Mouse (Mus musculus): ENCODE results near the gene Cars2. TPM values are rescaled to one million over a fixed set of nuclear protein-coding genes. Genes with fewer than 3 reads are reported as not detected.
"Not testable (repeated sequence)": the region's sequence is repeated elsewhere in the genome, so short reads cannot be mapped to it uniquely, and the experiment has no call there.

Cars2 gene
- polyA plus RNA-seq, 1 experiment from 2014 or later: 23.8 TPM

DNA sequence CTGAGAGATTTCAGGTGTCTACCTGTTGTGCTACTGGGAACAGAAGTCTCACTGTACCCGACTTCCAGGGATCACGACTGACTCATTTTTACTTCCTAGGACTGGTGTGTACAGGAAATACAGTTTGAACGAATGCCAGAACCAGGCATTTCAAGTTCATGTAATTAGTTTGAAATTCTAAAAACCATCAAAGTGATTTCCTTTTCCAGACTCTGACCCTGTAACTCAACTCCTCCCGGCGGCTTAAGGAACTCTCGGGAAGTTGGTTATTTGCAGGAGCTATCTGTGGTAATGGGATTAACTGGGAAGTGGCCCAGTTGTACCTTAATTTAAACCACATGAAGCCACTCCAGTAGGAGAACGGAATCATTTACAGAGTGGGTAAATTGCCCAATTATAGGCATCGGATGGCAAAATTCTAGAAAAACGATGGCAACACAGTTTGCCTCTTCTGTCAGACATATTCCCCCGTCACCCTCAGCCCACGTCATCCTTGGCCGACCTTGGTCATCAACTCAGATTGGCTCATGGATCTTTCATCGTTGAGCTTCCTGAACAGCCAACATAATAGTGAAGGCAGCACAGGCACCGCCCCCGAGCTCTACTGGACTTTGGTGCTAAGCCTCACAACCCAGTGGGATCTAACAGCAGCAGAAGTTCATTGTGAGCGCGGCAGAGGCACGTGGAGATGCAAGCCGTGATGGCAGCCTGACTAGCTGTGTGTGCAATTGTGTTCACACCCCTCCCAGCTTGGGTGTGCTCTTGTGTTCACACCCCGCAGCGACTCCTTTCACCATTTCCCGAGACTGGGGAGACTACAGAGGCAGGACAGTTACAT, 18.9 kb upstream of the Cars2 start:
- Histone ChIP-seq H3K4me3 (no peak overlapping the region), H3K9me3 (no peaks in the 10 kb centered on the region), H3K36me3 (peaks cover 42% of the 10 kb centered on the region), H3K4me1 (replicated peaks) (no peaks in the 10 kb centered on the region), H3K27ac (no peak overlapping the region), H3K4me2 (no peak overlapping the region), H3K27me3 (no peaks in the 10 kb centered on the region), H3K9ac (no peak overlapping the region)
- WGBS: 89% methylated on average over 22 of the region's 22 CpGs
- no peak for ATAC-seq (ENCODE audit: low FRiP score)

GRCm38 (mm10) chr8:11568193-11568592, 17.6 kb upstream of the Cars2 start:
- not testable (repeated sequence) for H3K27ac ChIP-seq; H3K4me3 ChIP-seq; H3K4me2 ChIP-seq; H3K9me3 ChIP-seq; H3K9ac ChIP-seq; H3K4me1 ChIP-seq (replicated peaks); H3K27me3 ChIP-seq; ATAC-seq (ENCODE audit: low FRiP score)
- whole genome bisulfite sequencing: 97% methylated on average over 2 of the region's 2 CpGs
- peaks cover 55% of the 10 kb centered on the region for H3K36me3 ChIP-seq

GRCm38 (mm10) chr8:11564721-11565120, 14.1 kb upstream of the Cars2 start:
- peaks cover 8% of the 10 kb centered on the region for H3K4me1 ChIP-seq (replicated peaks)
- H3K4me2 ChIP-seq: no peak overlapping the region
- H3K4me3 ChIP-seq: no peak overlapping the region
- H3K9me3 ChIP-seq: no peaks in the 10 kb centered on the region
- H3K9ac ChIP-seq: no peak overlapping the region
- 94% methylated on average over 7 of the region's 7 CpGs for WGBS
- no peak for ATAC-seq (ENCODE audit: low FRiP score)
- H3K27me3 ChIP-seq: no peaks in the 10 kb centered on the region
- H3K36me3 ChIP-seq: peaks cover 64% of the 10 kb centered on the region
- H3K27ac ChIP-seq: no peak overlapping the region

- Histone ChIP-seq H3K4me3 (no peak overlapping the region), H3K36me3 (peaks cover 61% of the 10 kb centered on the region), H3K4me1 (replicated peaks) (peaks cover 12% of the 10 kb centered on the region), H3K4me2 (no peak overlapping the region), H3K9me3 (no peaks in the 10 kb centered on the region), H3K27me3 (no peaks in the 10 kb centered on the region), H3K9ac (no peak overlapping the region), H3K27ac (no peak overlapping the region)
- 88% methylated on average over 5 of the region's 5 CpGs for WGBS
- ATAC-seq (ENCODE audit: low FRiP score): no peak
Measured at GRCm38 (mm10) chr8:11564236-11564635, 13.7 kb upstream of the Cars2 start.

- Histone ChIP-seq H3K27me3 (no peaks in the 10 kb centered on the region), H3K9me3 (no peaks in the 10 kb centered on the region), H3K36me3 (peaks cover 34% of the 10 kb centered on the region), H3K4me2 (no peak overlapping the region), H3K4me3 (no peak overlapping the region), H3K9ac (no peak overlapping the region; the same call in 1 of the 2 replicates), H3K27ac (no peak overlapping the region), H3K4me1 (replicated peaks) (peaks cover 19% of the 10 kb centered on the region)
- WGBS: 84% methylated on average over 9 of the region's 9 CpGs
- ATAC-seq (ENCODE audit: low FRiP score): no peak
Measured at GRCm38 (mm10) chr8:11560220-11560619, 9.6 kb upstream of the Cars2 start.

GRCm38 (mm10) chr8:11559511-11559910, 8.9 kb upstream of the Cars2 start:
- Histone ChIP-seq H3K27ac (no peak overlapping the region), H3K36me3 (peaks cover 27% of the 10 kb centered on the region), H3K4me3 (peak overlapping the region; percentile 97; the same call in 1 of the 2 replicates), H3K27me3 (no peaks in the 10 kb centered on the region), H3K4me1 (replicated peaks) (peaks cover 21% of the 10 kb centered on the region), H3K9ac (no peak overlapping the region), H3K9me3 (no peaks in the 10 kb centered on the region), H3K4me2 (peak overlapping the region; percentile 73)
- ATAC-seq (ENCODE audit: low FRiP score): no peak
- 90% methylated on average over 3 of the region's 3 CpGs for WGBS

DNA sequence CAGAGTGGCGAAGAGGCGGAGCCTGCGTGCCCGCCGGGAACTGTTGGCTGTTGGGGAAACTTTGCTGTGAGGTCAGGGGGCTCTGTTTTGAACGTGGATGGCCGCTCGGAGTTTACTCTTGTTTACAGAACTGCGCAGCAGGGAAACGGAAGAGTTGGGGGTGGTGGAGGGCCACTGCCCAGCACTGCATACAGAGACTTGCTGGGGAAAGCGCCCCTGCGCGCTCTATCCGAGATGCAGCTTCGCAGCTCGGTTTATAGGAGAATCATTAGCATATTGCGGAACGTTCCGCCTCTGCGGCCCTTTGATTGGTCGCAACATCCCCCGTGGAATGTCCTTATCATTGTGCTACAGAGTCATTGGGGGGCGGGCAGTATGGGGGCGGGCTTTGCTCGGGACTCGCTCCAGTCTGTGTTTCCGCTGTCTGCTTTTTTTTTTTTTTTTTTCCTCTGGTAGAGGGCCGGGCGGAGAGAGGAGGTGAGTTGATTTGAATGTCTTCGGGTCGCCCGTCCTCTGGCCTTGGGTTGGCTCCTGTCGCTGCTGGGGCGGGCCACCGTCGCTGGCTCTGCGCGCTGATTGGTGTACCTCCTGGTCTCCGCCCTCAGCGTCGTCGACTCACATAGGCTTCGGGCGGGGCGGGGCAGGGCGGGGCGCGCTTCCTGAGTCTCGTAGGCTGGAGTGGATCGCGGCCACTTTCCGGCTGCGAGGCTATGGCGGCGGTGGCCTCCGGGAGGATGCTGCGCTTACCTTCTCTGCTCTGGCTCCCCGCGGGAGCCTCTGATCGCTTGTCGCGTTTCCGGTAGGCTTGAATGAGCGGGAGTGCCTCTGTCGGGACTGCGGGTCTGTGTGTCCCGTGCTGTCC, 7.4 kb upstream of the Cars2 start:
- H3K4me1 ChIP-seq (replicated peaks): peaks cover 29% of the 10 kb centered on the region
- peak overlapping the region; percentile 73 for H3K4me2 ChIP-seq
- H3K27me3 ChIP-seq: no peaks in the 10 kb centered on the region
- H3K4me3 ChIP-seq: peak overlapping the region; percentile 97
- H3K9ac ChIP-seq: peak overlapping the region; percentile 98
- H3K9me3 ChIP-seq: no peaks in the 10 kb centered on the region
- peaks cover 12% of the 10 kb centered on the region for H3K36me3 ChIP-seq
- WGBS: under 1% methylated on average over 67 of the region's 67 CpGs
- peak; percentile 81 for ATAC-seq (ENCODE audit: low FRiP score)
- H3K27ac ChIP-seq: peak overlapping the region; percentile 100

GRCm38 (mm10) chr8:11557424-11557767, 6.8 kb upstream of the Cars2 start:
- Histone ChIP-seq H3K4me2 (peak overlapping the region; percentile 73), H3K4me3 (peak overlapping the region; percentile 97), H3K9ac (peak overlapping the region; percentile 98), H3K9me3 (no peaks in the 10 kb centered on the region), H3K36me3 (peaks cover 12% of the 10 kb centered on the region), H3K27ac (peak overlapping the region; percentile 100), H3K27me3 (no peaks in the 10 kb centered on the region), H3K4me1 (replicated peaks) (peaks cover 29% of the 10 kb centered on the region)
- WGBS: 0% methylated on average over 32 of the region's 32 CpGs
- ATAC-seq (ENCODE audit: low FRiP score): no peak

DNA sequence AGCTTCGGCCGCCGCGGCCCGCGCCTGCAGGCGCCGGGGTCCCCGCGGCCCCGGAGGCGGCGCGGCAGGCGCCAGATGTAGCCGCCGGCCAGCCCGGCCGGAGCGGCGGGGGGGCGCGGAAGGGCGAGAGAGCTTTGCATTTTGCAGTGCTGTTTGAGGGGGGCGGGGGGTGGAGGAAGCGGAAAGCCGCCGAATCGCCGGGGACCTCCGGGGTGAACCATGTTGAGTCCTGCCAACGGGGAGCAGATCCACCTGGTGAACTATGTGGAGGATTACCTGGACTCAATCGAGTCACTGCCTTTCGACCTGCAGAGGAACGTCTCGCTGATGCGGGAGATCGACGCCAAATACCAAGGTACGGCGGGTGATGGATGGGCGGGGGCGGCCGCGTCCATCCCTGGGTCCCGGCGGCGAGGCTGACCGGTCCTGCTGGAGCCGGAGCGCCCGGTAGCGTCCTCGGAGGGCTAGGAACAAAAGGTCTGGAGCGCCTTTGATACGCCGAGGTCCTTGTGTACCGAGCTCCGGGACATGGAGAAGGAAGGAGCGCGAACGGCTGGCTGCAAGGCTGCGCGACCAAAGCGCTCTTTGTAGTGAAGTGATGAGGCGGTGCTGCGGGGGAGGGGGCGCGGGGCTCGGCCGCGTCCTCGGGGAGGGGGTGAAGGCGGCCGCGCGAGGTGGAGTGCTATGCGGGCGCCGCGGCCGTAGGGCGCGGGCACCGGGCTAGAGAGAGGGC, 6.3 kb upstream of the Cars2 start:
- H3K4me1 ChIP-seq (replicated peaks): peaks cover 29% of the 10 kb centered on the region
- no peaks in the 10 kb centered on the region for H3K9me3 ChIP-seq
- under 1% methylated on average over 76 of the region's 85 CpGs for WGBS
- peaks cover 7% of the 10 kb centered on the region for H3K36me3 ChIP-seq
- peak overlapping the region; percentile 97 for H3K4me3 ChIP-seq
- H3K9ac ChIP-seq: peak overlapping the region; percentile 98
- no peak for ATAC-seq (ENCODE audit: low FRiP score)
- peak overlapping the region; percentile 73 for H3K4me2 ChIP-seq
- no peaks in the 10 kb centered on the region for H3K27me3 ChIP-seq
- H3K27ac ChIP-seq: peak overlapping the region; percentile 100

DNA sequence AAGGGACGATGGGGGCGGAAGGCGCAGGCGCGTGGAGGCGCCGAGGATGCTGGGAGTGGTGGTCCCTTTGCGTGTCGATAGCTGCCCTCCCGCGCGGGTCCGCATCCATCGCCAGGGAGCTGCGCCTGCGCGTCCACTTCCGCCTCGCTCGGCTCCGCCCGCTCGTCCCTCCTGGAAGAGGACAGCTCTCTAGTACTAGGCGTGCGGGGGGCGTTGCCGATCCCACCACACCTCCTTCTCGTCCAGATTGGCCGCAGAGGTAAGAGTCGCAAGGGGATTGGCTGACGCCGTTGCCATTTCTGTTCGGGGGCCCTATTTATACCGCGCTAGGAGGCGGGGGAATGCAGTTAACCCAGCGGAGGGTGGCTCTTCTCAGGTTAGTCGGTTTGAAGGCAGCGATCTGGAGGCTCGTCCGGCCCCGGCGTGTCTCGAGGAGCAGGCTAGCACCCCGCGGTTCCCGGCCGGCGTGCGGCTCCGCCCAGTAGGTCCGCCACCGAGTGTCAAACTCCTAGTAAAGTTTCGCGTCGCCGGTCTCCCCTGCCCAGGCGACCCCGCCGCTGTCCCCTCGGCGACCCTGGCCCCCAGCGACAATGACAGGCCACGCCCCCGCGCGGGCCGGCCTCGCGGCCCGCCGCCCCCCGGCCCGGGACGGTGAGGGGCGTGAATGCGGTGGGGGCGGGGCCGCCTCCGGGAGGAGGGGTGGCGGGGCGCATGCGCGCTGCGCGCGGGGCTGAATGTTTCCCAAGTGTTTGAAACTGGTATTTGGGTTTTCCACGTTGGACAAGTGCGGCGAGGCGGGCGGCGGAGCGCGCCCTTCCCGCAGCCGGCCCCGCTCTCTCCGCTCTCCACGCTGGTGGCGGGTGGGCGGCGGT, 5.4 kb upstream of the Cars2 start:
- peak overlapping the region; percentile 73 for H3K4me2 ChIP-seq
- peak overlapping the region; percentile 98 for H3K9ac ChIP-seq
- peak overlapping the region; percentile 100 for H3K27ac ChIP-seq
- H3K36me3 ChIP-seq: no peaks in the 10 kb centered on the region
- under 1% methylated on average over 87 of the region's 103 CpGs for WGBS
- H3K4me3 ChIP-seq: peak overlapping the region; percentile 97
- no peaks in the 10 kb centered on the region for H3K9me3 ChIP-seq
- H3K4me1 ChIP-seq (replicated peaks): peaks cover 32% of the 10 kb centered on the region
- H3K27me3 ChIP-seq: no peaks in the 10 kb centered on the region
- peak; percentile 90 for ATAC-seq (ENCODE audit: low FRiP score)

All from hindbrain, embryonic 13.5 days (tissue).